Comparison of ENCODE assay signal across 8 mouse cellular contexts in genomic region chr11:3151358-3151757, GRCm38 (mm10). TPM values are rescaled to one million over a fixed set of nuclear protein-coding genes. Genes with fewer than 3 reads are reported as not detected.
DNase-seq lines count a peak whose midpoint lies in the region; ATAC-seq and TF ChIP-seq lines count a peak whose summit lies in the region.
"Not testable (repeated sequence)": the region's sequence is repeated elsewhere in the genome, so short reads cannot be mapped to it uniquely, and the experiment has no call there.

No protein-coding gene starts in this region.

- ATAC-seq in forebrain, embryonic 12.5 days (ENCODE audit: low FRiP score) = 0 out of 2 replicates have a peak, but pooled peaks have one; percentile 27
- peak; percentile 6; the same call in 1 of the 2 replicates for ATAC-seq in heart, postnatal 0 days (ENCODE audit: insufficient read depth, low read depth)
- ATAC-seq in intestine, postnatal 0 days = 0 out of 2 replicates have a peak, but pooled peaks have one; percentile 27
- peak; percentile 26 for ATAC-seq in neutrophil, adult 5-6 weeks (ENCODE audit: extremely low read depth, insufficient number of reproducible peaks, low FRiP score, poor library complexity, severe bottlenecking)

- H3K27me3 ChIP-seq in forebrain, embryonic 12.5 days; heart, postnatal 0 days (ENCODE audit: control insufficient read depth, insufficient read depth, low read length); intestine, postnatal 0 days (replicated peaks; ENCODE audit: control insufficient read depth, insufficient read depth, low read length); liver, adult 2 months (ENCODE audit: control insufficient read depth, insufficient read depth, low read length): not testable (repeated sequence)

- peak; percentile 19; the same call in 1 of the 2 replicates for TF ChIP-seq POLR2A in liver, adult 2 months (IDR thresholded peaks at IDR 0.05; ENCODE audit: extremely low read depth, insufficient read depth, low read length)

- not testable (repeated sequence) for H3K79me2 ChIP-seq in liver, adult 2 months (ENCODE audit: control insufficient read depth, insufficient read depth, low read length)

- H3K4me3 ChIP-seq in forebrain, embryonic 12.5 days (replicated peaks); heart, postnatal 0 days (ENCODE audit: low read depth, low read length); intestine, postnatal 0 days (ENCODE audit: low read depth, low read length); liver, adult 2 months (ENCODE audit: insufficient read depth, low read depth, low read length): not testable (repeated sequence)

- not testable (repeated sequence) for H3K4me1 ChIP-seq in forebrain, embryonic 12.5 days; heart, postnatal 0 days (ENCODE audit: control insufficient read depth, insufficient read depth); intestine, postnatal 0 days (replicated peaks; ENCODE audit: control insufficient read depth, insufficient read depth, low read length)
- H3K4me1 ChIP-seq in liver, adult 2 months (ENCODE audit: control insufficient read depth, insufficient read depth, low read length) = peaks cover 14% of the 10 kb centered on the region

- WGBS in forebrain, embryonic 12.5 days = 95% methylated on average over 4 of the region's 4 CpGs
- 83% methylated on average over 4 of the region's 4 CpGs for WGBS in heart, postnatal 0 days
- WGBS in intestine, postnatal 0 days = 91% methylated on average over 4 of the region's 4 CpGs
- WGBS in liver, adult 2 months = 40% methylated on average over 4 of the region's 4 CpGs

- not testable (repeated sequence) for TF ChIP-seq CTCF in heart, postnatal 0 days (IDR thresholded peaks at IDR 0.05; ENCODE audit: low read depth); intestine, postnatal 0 days (IDR thresholded peaks at IDR 0.05; ENCODE audit: low read depth); liver, adult 2 months (IDR thresholded peaks at IDR 0.05; ENCODE audit: low read depth, low read length)

- H3K4me2 ChIP-seq in forebrain, embryonic 12.5 days; heart, postnatal 0 days (ENCODE audit: low read depth, low read length); intestine, postnatal 0 days (replicated peaks; ENCODE audit: low read depth): not testable (repeated sequence)

- H3K9me3 ChIP-seq in forebrain, embryonic 12.5 days = peaks cover 14% of the 10 kb centered on the region
- not testable (repeated sequence) for H3K9me3 ChIP-seq in heart, postnatal 0 days (replicated peaks; ENCODE audit: control insufficient read depth, low read length); intestine, postnatal 0 days (ENCODE audit: control insufficient read depth)

- peak; percentile 38 to 51 for DNase-seq in adrenal gland, adult 18-20 months (ENCODE audit: low spot score in 2 of 2)
- DNase-seq in heart, postnatal 0 days (ENCODE audit: low spot score) = not testable (repeated sequence)
- peak; percentile 46 for DNase-seq in liver, adult 2 months (ENCODE audit: extremely low read depth, low read depth, low spot score)
- peak; percentile 19 for DNase-seq in lung, postnatal 36 days
- DNase-seq in urinary bladder, postnatal 14 days (ENCODE audit: low spot score) = peak; percentile 37

- H3K36me3 ChIP-seq in forebrain, embryonic 12.5 days (replicated peaks) = peaks cover 10% of the 10 kb centered on the region; the same call in 1 of the 2 replicates
- H3K36me3 ChIP-seq in heart, postnatal 0 days (replicated peaks; ENCODE audit: control insufficient read depth, insufficient read depth, low read length); liver, adult 2 months (ENCODE audit: control insufficient read depth, insufficient read depth, low read length): not testable (repeated sequence)
- peaks cover 10% of the 10 kb centered on the region for H3K36me3 ChIP-seq in intestine, postnatal 0 days (ENCODE audit: control insufficient read depth, insufficient read depth)

- not testable (repeated sequence) for H3K27ac ChIP-seq in forebrain, embryonic 12.5 days; heart, postnatal 0 days (ENCODE audit: low read depth); intestine, postnatal 0 days (ENCODE audit: low read depth, low read length); liver, adult 2 months (replicated peaks; ENCODE audit: insufficient read depth, low read depth, low read length)

- H3K9ac ChIP-seq in forebrain, embryonic 12.5 days; heart, postnatal 0 days (replicated peaks; ENCODE audit: low read depth, low read length); intestine, postnatal 0 days (ENCODE audit: low read depth, low read length): not testable (repeated sequence)
- H3K9ac ChIP-seq in liver, adult 2 months (ENCODE audit: low read depth, low read length) = peak overlapping the region; percentile 40; the same call in 1 of the 2 replicates

- not testable (repeated sequence) for TF ChIP-seq EP300 in heart, postnatal 0 days (IDR thresholded peaks at IDR 0.05; ENCODE audit: low read depth)

RNA-seq across cellular contexts. Expression of gene Sfi1, which starts 41.9 kb away (rescaled TPM):
- total RNA-seq in adrenal gland, adult 18-20 months (2021) = 10 to 100 TPM; 42.5 to 53.7 TPM
- polyA plus RNA-seq in forebrain, embryonic 12.5 days (2016; fragmentation: Nextera tagmentation; extraction: Ambion mirVana) = 16.8 and 17.8 TPM in 2 replicates
- 7.1 and 13.2 TPM in 2 replicates for total RNA-seq in heart, postnatal 0 days (2014; rRNA removed; ENCODE audit: low replicate concordance)
- 5.3 and 5.4 TPM in 2 replicates for polyA plus RNA-seq in heart, postnatal 0 days (2015; fragmentation: Nextera tagmentation; extraction: Ambion mirVana)
- polyA plus RNA-seq in intestine, postnatal 0 days (2015; fragmentation: Nextera tagmentation; extraction: Ambion mirVana) = 4.0 and 5.4 TPM in 2 replicates
- 11.3 and 12.4 TPM in 2 replicates for total RNA-seq in liver, adult 2 months (2014; rRNA removed)
- 9.9 and 12.4 TPM in 2 replicates for polyA plus RNA-seq in liver, adult 2 months (2012; rRNA removed)
- 60.9 and 65.4 TPM in 2 replicates for total RNA-seq in neutrophil, adult 5-6 weeks (2017)

RNA-seq across cellular contexts. Expression of gene Eif4enif1, which starts 50.8 kb away (rescaled TPM):
- total RNA-seq in adrenal gland, adult 18-20 months (2021) = 10 to 100 TPM; 46.4 to 58.8 TPM
- 58.1 TPM in 2 replicates for polyA plus RNA-seq in forebrain, embryonic 12.5 days (2016; fragmentation: Nextera tagmentation; extraction: Ambion mirVana)
- 34.4 and 58.2 TPM in 2 replicates for total RNA-seq in heart, postnatal 0 days (2014; rRNA removed; ENCODE audit: low replicate concordance)
- polyA plus RNA-seq in heart, postnatal 0 days (2015; fragmentation: Nextera tagmentation; extraction: Ambion mirVana) = 16.9 and 19.0 TPM in 2 replicates
- polyA plus RNA-seq in intestine, postnatal 0 days (2015; fragmentation: Nextera tagmentation; extraction: Ambion mirVana) = 14.3 and 14.8 TPM in 2 replicates
- total RNA-seq in liver, adult 2 months (2014; rRNA removed) = 14.1 and 15.2 TPM in 2 replicates
- 14.1 and 17.2 TPM in 2 replicates for polyA plus RNA-seq in liver, adult 2 months (2012; rRNA removed)
- total RNA-seq in neutrophil, adult 5-6 weeks (2017) = 75.0 and 81.2 TPM in 2 replicates
